9 mouse cellular contexts compared by ENCODE assay signal in the genomic region with DNA sequence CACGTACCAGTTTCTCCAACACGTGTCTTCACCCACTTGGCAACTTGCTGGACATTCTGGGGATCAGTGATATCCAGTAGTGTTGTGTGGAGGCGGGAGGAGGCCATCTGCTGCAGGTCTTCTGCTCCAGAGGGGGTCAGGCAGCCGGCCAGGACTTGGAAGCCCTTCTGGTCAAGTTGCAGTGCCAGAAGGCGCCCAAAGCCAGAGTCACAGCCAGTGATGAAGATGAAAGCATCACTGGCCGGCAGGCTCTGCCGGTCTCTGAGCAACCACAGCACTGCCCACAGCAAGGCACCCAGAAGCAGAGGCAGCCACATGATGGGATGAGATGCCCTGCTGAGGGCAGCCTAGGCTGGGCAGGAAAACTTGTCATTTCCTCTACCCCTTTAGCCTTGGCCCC. TPM values are rescaled to one million over a fixed set of nuclear protein-coding genes. Genes with fewer than 3 reads are reported as not detected.
DNase-seq lines count a peak whose midpoint lies in the region; ATAC-seq and TF ChIP-seq lines count a peak whose summit lies in the region.
"Had no signal": no experiment of that assay in that cellular context is flagged by ENCODE, and none has a peak within 500 bp of the region (broad histone marks: within the 10 kb centered on the region; RNA-seq: fewer than 3 reads in every experiment).

No protein-coding gene starts in this region.

- 0 out of 2 replicates have a peak, but pooled peaks have one; percentile 17 for TF ChIP-seq POLR2A in heart, adult 2 months (IDR thresholded peaks at IDR 0.05; ENCODE audit: insufficient read depth, low read depth, low read length)

- H3K27me3 ChIP-seq in heart, adult 2 months (ENCODE audit: control insufficient read depth, insufficient read depth, low read length): no peaks in the 10 kb centered on the region
- H3K27me3 ChIP-seq in heart, embryonic 11.5 days (ENCODE audit: control insufficient read depth, insufficient read depth, low read length): no peaks in the 10 kb centered on the region
- no peaks in the 10 kb centered on the region for H3K27me3 ChIP-seq in intestine, embryonic 16.5 days (replicated peaks; ENCODE audit: control insufficient read depth, insufficient read depth, low read length)
- H3K27me3 ChIP-seq in neural tube, embryonic 14.5 days (ENCODE audit: control insufficient read depth, insufficient read depth, low read length): no peaks in the 10 kb centered on the region
- H3K27me3 ChIP-seq: limb, embryonic 12.5 days had no signal

- 46% methylated on average over 7 of the region's 7 CpGs for WGBS in heart, adult 2 months
- WGBS in heart, embryonic 11.5 days (ENCODE audit: insufficient replicate concordance): 73% methylated on average over 7 of the region's 7 CpGs
- WGBS in intestine, embryonic 16.5 days: 80% methylated on average over 7 of the region's 7 CpGs
- WGBS in neural tube, embryonic 14.5 days: 78% methylated on average over 7 of the region's 7 CpGs

- H3K36me3 ChIP-seq in heart, adult 2 months (ENCODE audit: control insufficient read depth, insufficient read depth, low read length): no peaks in the 10 kb centered on the region
- H3K36me3 ChIP-seq in heart, embryonic 11.5 days (ENCODE audit: control insufficient read depth, insufficient read depth, low read length): peaks cover 12% of the 10 kb centered on the region
- H3K36me3 ChIP-seq in intestine, embryonic 16.5 days (ENCODE audit: control insufficient read depth, insufficient read depth, low read length): peaks cover 11% of the 10 kb centered on the region; the same call in 1 of the 2 replicates
- no peaks in the 10 kb centered on the region for H3K36me3 ChIP-seq in neural tube, embryonic 14.5 days (ENCODE audit: control insufficient read depth, insufficient read depth, low read length)

- peak; percentile 56 to 64 for DNase-seq in heart, adult 2 months
- DNase-seq in 3T3-L1 (ENCODE audit: low read depth, low spot score): peak; percentile 58
- DNase-seq in cerebellum, postnatal 14 days: peak; percentile 98 to 99
- no peak for DNase-seq in embryo, embryonic 11 days
- DNase-seq in urinary bladder, adult 18-20 months (ENCODE audit: low spot score in 2 of 2): no peak

- no peak overlapping the region for H3K4me2 ChIP-seq in heart, embryonic 11.5 days
- H3K4me2 ChIP-seq in intestine, embryonic 16.5 days (ENCODE audit: low read depth, low read length): 0 out of 2 replicates have a peak overlapping the region, but pooled peaks have one; percentile 34
- H3K4me2 ChIP-seq in neural tube, embryonic 14.5 days (ENCODE audit: low read depth, low read length): no peak overlapping the region; the same call in 1 of the 2 replicates
- H3K4me2 ChIP-seq: limb, embryonic 12.5 days had no signal

- TF ChIP-seq EP300 in heart, adult 2 months (IDR thresholded peaks at IDR 0.05; ENCODE audit: insufficient read depth, low read depth, low read length): no peak

- H3K79me2 ChIP-seq in heart, adult 2 months (replicated peaks; ENCODE audit: control insufficient read depth, insufficient read depth, low read length): no peaks in the 10 kb centered on the region

- TF ChIP-seq CTCF in heart, adult 2 months (IDR thresholded peaks at IDR 0.05): no peak

- intact Hi-C loops in heart, adult 2 months (cut with DNase I): loop anchor here (5.0 kb wide), 1 partner anchor 59 kb away; no protein-coding TSS in a partner anchor

- peaks cover 9% of the 10 kb centered on the region for H3K4me1 ChIP-seq in heart, adult 2 months (ENCODE audit: control insufficient read depth, insufficient read depth, low read length)
- H3K4me1 ChIP-seq in heart, embryonic 11.5 days (ENCODE audit: control insufficient read depth, insufficient read depth, low read length): peaks cover 8% of the 10 kb centered on the region
- H3K4me1 ChIP-seq in intestine, embryonic 16.5 days (ENCODE audit: control insufficient read depth, insufficient read depth, low read length): peaks cover 35% of the 10 kb centered on the region
- H3K4me1 ChIP-seq in neural tube, embryonic 14.5 days (ENCODE audit: control insufficient read depth, insufficient read depth, low read length): peaks cover 16% of the 10 kb centered on the region

- no peak overlapping the region for H3K4me3 ChIP-seq in heart, adult 2 months
- no peak overlapping the region for H3K4me3 ChIP-seq in heart, embryonic 11.5 days (ENCODE audit: low read depth, low read length)
- no peak overlapping the region for H3K4me3 ChIP-seq in intestine, embryonic 16.5 days (ENCODE audit: low read length)
- H3K4me3 ChIP-seq in neural tube, embryonic 14.5 days (ENCODE audit: low read depth, low read length): no peak overlapping the region
- H3K4me3 ChIP-seq: limb, embryonic 12.5 days had no signal

- ATAC-seq in heart, embryonic 11.5 days (replicated peaks; ENCODE audit: insufficient number of reproducible peaks, low FRiP score, low TSS enrichment): no peak
- ATAC-seq in intestine, embryonic 16.5 days: no peak
- no peak for ATAC-seq in neural tube, embryonic 14.5 days (ENCODE audit: low read depth)

- no peaks in the 10 kb centered on the region for H3K9me3 ChIP-seq in heart, embryonic 11.5 days (replicated peaks; ENCODE audit: control insufficient read depth, low read length)
- no peaks in the 10 kb centered on the region for H3K9me3 ChIP-seq in intestine, embryonic 16.5 days (ENCODE audit: control insufficient read depth, low read length)
- no peaks in the 10 kb centered on the region for H3K9me3 ChIP-seq in neural tube, embryonic 14.5 days (ENCODE audit: control insufficient read depth, low read length)
- H3K9me3 ChIP-seq: limb, embryonic 12.5 days had no signal

- peak overlapping the region; percentile 57 for H3K27ac ChIP-seq in heart, adult 2 months
- H3K27ac ChIP-seq in heart, embryonic 11.5 days (ENCODE audit: low read depth, low read length): no peak overlapping the region
- peak overlapping the region; percentile 79 for H3K27ac ChIP-seq in intestine, embryonic 16.5 days (ENCODE audit: low read length)
- H3K27ac ChIP-seq in neural tube, embryonic 14.5 days (ENCODE audit: low read depth, low read length): 0 out of 2 replicates have a peak overlapping the region, but pooled peaks have one; percentile 4

- peak overlapping the region; percentile 33 for H3K9ac ChIP-seq in heart, adult 2 months (ENCODE audit: low read depth, low read length)
- H3K9ac ChIP-seq in heart, embryonic 11.5 days (ENCODE audit: low read depth, low read length): no peak overlapping the region
- no peak overlapping the region for H3K9ac ChIP-seq in intestine, embryonic 16.5 days (ENCODE audit: low read depth, low read length)
- no peak overlapping the region for H3K9ac ChIP-seq in neural tube, embryonic 14.5 days (replicated peaks; ENCODE audit: low read depth, low read length)

RNA-seq across cellular contexts. Expression of gene Rdh5, which starts 4.4 kb away (rescaled TPM):
- total RNA-seq in heart, adult 2 months (2021): 1 to 10 TPM; 5.2 to 5.9 TPM
- polyA plus RNA-seq in heart, adult 2 months (2012; rRNA removed): 19.4 and 24.9 TPM in 2 replicates
- 6.1 and 8.1 TPM in 2 replicates for polyA plus RNA-seq in heart, embryonic 11.5 days (2014; fragmentation: Nextera tagmentation; extraction: Ambion mirVana)
- 18.6 and 18.8 TPM in 2 replicates for polyA plus RNA-seq in intestine, embryonic 16.5 days (2015; fragmentation: Nextera tagmentation; extraction: Ambion mirVana)
- 18.4 and 19.7 TPM in 2 replicates for polyA plus RNA-seq in neural tube, embryonic 14.5 days (2014; fragmentation: Nextera tagmentation; extraction: Ambion mirVana)

RNA-seq across cellular contexts. Expression of gene Bloc1s1, which starts 5.6 kb away (rescaled TPM):
- 100 to 1,000 TPM; 181 to 201 TPM for total RNA-seq in heart, adult 2 months (2021)
- 229 and 234 TPM in 2 replicates for polyA plus RNA-seq in heart, adult 2 months (2012; rRNA removed)
- polyA plus RNA-seq in heart, embryonic 11.5 days (2014; fragmentation: Nextera tagmentation; extraction: Ambion mirVana): 195 and 206 TPM in 2 replicates
- polyA plus RNA-seq in intestine, embryonic 16.5 days (2015; fragmentation: Nextera tagmentation; extraction: Ambion mirVana): 208 and 220 TPM in 2 replicates
- 258 and 280 TPM in 2 replicates for polyA plus RNA-seq in neural tube, embryonic 14.5 days (2014; fragmentation: Nextera tagmentation; extraction: Ambion mirVana)

RNA-seq across cellular contexts. Expression of gene Itga7, which starts 15.4 kb away (rescaled TPM):
- total RNA-seq in heart, adult 2 months (2021): 100 to 1,000 TPM; 140 to 155 TPM
- polyA plus RNA-seq in heart, adult 2 months (2012; rRNA removed): 151 and 206 TPM in 2 replicates
- 0.43 and 0.79 TPM in 2 replicates for polyA plus RNA-seq in heart, embryonic 11.5 days (2014; fragmentation: Nextera tagmentation; extraction: Ambion mirVana)
- polyA plus RNA-seq in intestine, embryonic 16.5 days (2015; fragmentation: Nextera tagmentation; extraction: Ambion mirVana): 3.3 and 3.7 TPM in 2 replicates
- 3.3 and 10.3 TPM in 2 replicates for polyA plus RNA-seq in neural tube, embryonic 14.5 days (2014; fragmentation: Nextera tagmentation; extraction: Ambion mirVana)

RNA-seq across cellular contexts. Expression of gene Cd63, which starts 17.5 kb away (rescaled TPM):
- total RNA-seq in heart, adult 2 months (2021): 100 to 1,000 TPM; 132 to 156 TPM
- polyA plus RNA-seq in heart, adult 2 months (2012; rRNA removed): 83.2 and 101 TPM in 2 replicates
- 296 and 306 TPM in 2 replicates for polyA plus RNA-seq in heart, embryonic 11.5 days (2014; fragmentation: Nextera tagmentation; extraction: Ambion mirVana)
- polyA plus RNA-seq in intestine, embryonic 16.5 days (2015; fragmentation: Nextera tagmentation; extraction: Ambion mirVana): 794 TPM in 2 replicates
- 146 and 210 TPM in 2 replicates for polyA plus RNA-seq in neural tube, embryonic 14.5 days (2014; fragmentation: Nextera tagmentation; extraction: Ambion mirVana)

RNA-seq across cellular contexts. Expression of gene Gdf11, which starts 26.7 kb away (rescaled TPM):
- 1 to 10 TPM; 2.0 to 2.5 TPM for total RNA-seq in heart, adult 2 months (2021)
- 0.78 and 1.1 TPM in 2 replicates for polyA plus RNA-seq in heart, adult 2 months (2012; rRNA removed)
- 4.1 and 4.5 TPM in 2 replicates for polyA plus RNA-seq in heart, embryonic 11.5 days (2014; fragmentation: Nextera tagmentation; extraction: Ambion mirVana)
- polyA plus RNA-seq in intestine, embryonic 16.5 days (2015; fragmentation: Nextera tagmentation; extraction: Ambion mirVana): 2.1 and 2.2 TPM in 2 replicates
- polyA plus RNA-seq in neural tube, embryonic 14.5 days (2014; fragmentation: Nextera tagmentation; extraction: Ambion mirVana): 8.2 and 8.6 TPM in 2 replicates

Comparison
In these comparisons a context has a peak if more than half of its experiments do, and no peak if none do; other contexts are left out.
1. RNA of gene Itga7, which starts 15.4 kb away (polyA plus RNA-seq): 151 to 206 TPM in heart, adult 2 months; 3.3 to 3.7 TPM in intestine, embryonic 16.5 days, 3.3 to 10.3 TPM in neural tube, embryonic 14.5 days and 0.43 to 0.79 TPM in heart, embryonic 11.5 days; every median in the first group is over 10 times any median in the second.
2. DNase-seq: peak in heart, adult 2 months (2 of 2), 3T3-L1 (single experiment) and cerebellum, postnatal 14 days (2 of 2); none in embryo, embryonic 11 days (single experiment) and urinary bladder, adult 18-20 months (0 of 2).